Mouse (Mus musculus) thymus, adult 2 months (tissue): Measurements from ENCODE around the gene Jund. TPM values are rescaled to one million over a fixed set of nuclear protein-coding genes. Genes with fewer than 3 reads are reported as not detected.

Experiments
- DNase-seq: peaks from one replicate; pipeline ENCODE4 v3.0.0; 2021
- H3K27ac ChIP-seq: fragments of 200-500 bp; 2 replicates; pipeline ENCODE4 v1.5.1; 2012; ENCODE audit warnings: low read length, control low read depth; ENCODE audit not compliant: control insufficient read depth, insufficient read depth
- H3K27me3 ChIP-seq: fragments of 200-500 bp; 2 replicates; pipeline ENCODE4 v1.6.1; 2012; ENCODE audit warnings: mild to moderate bottlenecking, low read length, moderate library complexity, mixed read lengths; ENCODE audit not compliant: control insufficient read depth, insufficient read depth
- H3K36me3 ChIP-seq: fragments of 200-500 bp; 2 replicates; pipeline ENCODE4 v1.6.1; 2012; ENCODE audit warnings: mild to moderate bottlenecking, low read length, moderate library complexity; ENCODE audit not compliant: control insufficient read depth, insufficient read depth
- H3K4me1 ChIP-seq: fragments of 200-500 bp; replicated peaks from 2 replicates; pipeline ENCODE4 v1.6.1; 2012; ENCODE audit warnings: low read length; ENCODE audit not compliant: control insufficient read depth, insufficient read depth
- H3K4me3 ChIP-seq: fragments of 200-500 bp; 2 replicates; pipeline ENCODE4 v1.5.1; 2012; ENCODE audit warnings: mild to moderate bottlenecking, low read length, control low read depth, moderate library complexity; ENCODE audit not compliant: control insufficient read depth, insufficient read depth
- CTCF ChIP-seq: fragments of 200-500 bp; IDR thresholded peaks from 2 replicates; pipeline ENCODE4 v1.5.1; 2012; ENCODE audit warnings: mild to moderate bottlenecking, control low read depth, low read length, moderate library complexity, borderline replicate concordance; ENCODE audit not compliant: control insufficient read depth, poor library complexity, insufficient read depth; ENCODE audit errors: extremely low read depth
- POLR2A ChIP-seq: fragments of 200-500 bp; IDR thresholded peaks from 2 replicates; pipeline ENCODE4 v1.6.1; 2012; ENCODE audit warnings: mild to moderate bottlenecking, low read length, control low read depth, moderate library complexity; ENCODE audit not compliant: control insufficient read depth, poor library complexity, insufficient read depth; ENCODE audit errors: extremely low read depth
- WGBS: fragments of 180-500 bp; shearing (Covaris S2); methylation state at CpG from one replicate; pipeline ENCODE4 v1.1.7; 2018; 5-methylcytosine and 5-hydroxymethylcytosine counted together
- polyA plus RNA-seq: library from polyadenylated mRNA; depleted of rRNA; stranded (reverse); fragments of >200 nt; gene quantifications from 2 replicates; pipeline ENCODE4 v1.2.3, GENCODE M21; 2012; rRNA removed

Gene Jund
- polyA plus RNA-seq, 1 experiment, result 540 TPM

GRCm38 (mm10) chr8:70747211-70747890 lies 48.6 kb downstream of the Jund start:
- no peak overlapping the region for H3K4me3 ChIP-seq
- peaks cover 15% of the 10 kb centered on the region for H3K27me3 ChIP-seq
- 96% methylated on average over 18 of the region's 18 CpGs for WGBS
- H3K36me3 ChIP-seq, result no peaks in the 10 kb centered on the region
- no peak overlapping the region for H3K27ac ChIP-seq
- TF ChIP-seq POLR2A (no peak), CTCF (no peak)
- H3K4me1 ChIP-seq, result peaks cover 17% of the 10 kb centered on the region
- no peak for DNase-seq

- no peaks in the 10 kb centered on the region for H3K36me3 ChIP-seq
- no peak for TF ChIP-seq CTCF
- no peak for TF ChIP-seq POLR2A
- H3K27me3 ChIP-seq, result peaks cover 7% of the 10 kb centered on the region; the same call in 1 of the 2 replicates
- H3K4me1 ChIP-seq, result peaks cover 22% of the 10 kb centered on the region
- WGBS, result 88% methylated on average over 23 of the region's 23 CpGs
- no peak for DNase-seq
- no peak overlapping the region for H3K4me3 ChIP-seq
- no peak overlapping the region for H3K27ac ChIP-seq
Measured at GRCm38 (mm10) chr8:70748246-70749096, 49.7 kb downstream of the Jund start.

DNA sequence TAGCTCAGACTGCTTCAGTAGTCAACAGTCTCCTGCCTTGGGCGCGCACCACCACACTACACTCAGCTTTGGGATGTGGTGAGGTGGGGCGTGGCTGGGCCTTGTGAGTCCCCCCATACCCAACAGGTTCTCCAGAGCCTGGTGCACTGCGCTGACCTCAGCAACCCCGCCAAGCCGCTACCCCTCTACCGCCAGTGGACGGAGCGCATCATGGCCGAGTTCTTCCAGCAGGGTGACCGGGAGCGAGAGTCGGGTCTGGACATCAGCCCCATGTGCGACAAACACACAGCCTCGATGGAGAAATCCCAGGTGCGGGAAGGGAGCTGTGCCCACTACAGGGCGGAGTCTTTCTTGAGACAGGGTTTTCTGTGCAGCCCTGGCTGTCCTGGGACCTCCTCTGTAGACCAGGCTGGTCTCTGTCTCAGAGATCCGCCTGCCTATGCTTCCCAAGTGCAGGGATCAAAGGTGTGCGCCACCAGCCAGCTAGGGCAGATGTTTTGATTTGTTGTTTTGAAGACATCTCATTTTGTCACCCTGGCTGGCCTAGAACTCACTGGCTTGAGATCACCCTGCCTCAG lies 50.4 kb downstream of the Jund start:
- Histone ChIP-seq H3K36me3 (no peaks in the 10 kb centered on the region), H3K4me3 (no peak overlapping the region), H3K27me3 (peaks cover 2% of the 10 kb centered on the region; the same call in 1 of the 2 replicates), H3K4me1 (peaks cover 18% of the 10 kb centered on the region), H3K27ac (no peak overlapping the region)
- TF ChIP-seq CTCF (no peak), POLR2A (no peak)
- WGBS, result 91% methylated on average over 19 of the region's 19 CpGs
- no peak for DNase-seq

Other genes with a start within 250 kb of the Jund start
- gene Klhl26, start 222.0 kb upstream of the Jund start, polyA plus RNA-seq, result 43.1 and 44.6 TPM in 2 replicates
- 0.39 and 0.73 TPM in 2 replicates for gene Tmem59l, start 211.6 kb upstream of the Jund start, polyA plus RNA-seq
- gene Crlf1, start 205.8 kb upstream of the Jund start, polyA plus RNA-seq, result 0.59 and 0.70 TPM in 2 replicates
- 196 and 227 TPM in 2 replicates for gene Rex1bd, start 192.2 kb upstream of the Jund start, polyA plus RNA-seq
- 731 and 765 TPM in 2 replicates for gene Uba52, start 188.1 kb upstream of the Jund start, polyA plus RNA-seq
- gene Fkbp8, start 171.2 kb upstream of the Jund start, polyA plus RNA-seq, result 613 and 640 TPM in 2 replicates
- 72.7 and 86.7 TPM in 2 replicates for gene Kxd1, start 171.0 kb upstream of the Jund start, polyA plus RNA-seq
- 40.2 and 42.6 TPM in 2 replicates for gene Ell, start 159.5 kb upstream of the Jund start, polyA plus RNA-seq
- gene Isyna1, start 104.6 kb upstream of the Jund start, polyA plus RNA-seq, result 185 and 201 TPM in 2 replicates
- gene Ssbp4, start 90.1 kb upstream of the Jund start, polyA plus RNA-seq, result 392 and 506 TPM in 2 replicates
- 15.3 and 18.5 TPM in 2 replicates for gene Lrrc25, start 82.8 kb upstream of the Jund start, polyA plus RNA-seq
- 6.7 and 7.5 TPM in 2 replicates for gene Gdf15, start 66.5 kb upstream of the Jund start, polyA plus RNA-seq
- 40.7 and 41.9 TPM in 2 replicates for gene Pgpep1, start 38.6 kb upstream of the Jund start, polyA plus RNA-seq
- 192 and 199 TPM in 2 replicates for gene Lsm4, start 25.7 kb upstream of the Jund start, polyA plus RNA-seq
- gene Iqcn, start 4.5 kb downstream of the Jund start, polyA plus RNA-seq, result 0.19 and 0.28 TPM in 2 replicates
- gene Gm3336, start 19.6 kb downstream of the Jund start, polyA plus RNA-seq, result 0.48 and 0.50 TPM in 2 replicates
- gene Pde4c, start 24.8 kb downstream of the Jund start, polyA plus RNA-seq, result 4.9 and 6.2 TPM in 2 replicates
- gene Rab3a, start 55.7 kb downstream of the Jund start, polyA plus RNA-seq, result 17.8 and 20.8 TPM in 2 replicates
- 72.9 and 103 TPM in 2 replicates for gene Mpv17l2, start 62.0 kb downstream of the Jund start, polyA plus RNA-seq
- gene Pik3r2, start 77.8 kb downstream of the Jund start, polyA plus RNA-seq, result 124 and 136 TPM in 2 replicates
- gene Mast3, start 106.1 kb downstream of the Jund start, polyA plus RNA-seq, result 615 and 696 TPM in 2 replicates
- gene Il12rb1, start 109.5 kb downstream of the Jund start, polyA plus RNA-seq, result 48.6 and 53.4 TPM in 2 replicates
- 75.4 and 77.4 TPM in 2 replicates for gene Arrdc2, start 140.8 kb downstream of the Jund start, polyA plus RNA-seq
- 4.2 and 6.4 TPM in 2 replicates for gene Kcnn1, start 164.3 kb downstream of the Jund start, polyA plus RNA-seq
- 51.8 and 53.4 TPM in 2 replicates for gene Ccdc124, start 175.0 kb downstream of the Jund start, polyA plus RNA-seq
- 0.80 and 1.4 TPM in 2 replicates for gene Slc5a5, start 193.8 kb downstream of the Jund start, polyA plus RNA-seq
- gene Rpl18a, start 198.5 kb downstream of the Jund start, polyA plus RNA-seq, result 7,420 and 8,337 TPM in 2 replicates
- gene Map1s, start 207.0 kb downstream of the Jund start, polyA plus RNA-seq, result 145 and 151 TPM in 2 replicates